Mouse (Mus musculus) neural tube, embryonic 11.5 days (tissue): ENCODE data around the gene Pogz. TPM values are rescaled to one million over a fixed set of nuclear protein-coding genes. Genes with fewer than 3 reads are reported as not detected.
A peak's percentile ranks its signal among the peaks of the same experiment; 100 is the strongest.

ENCODE experiments used
- ATAC-seq: fragments of 200-750 bp; cut with Nextera tagmentation; 2 replicates; pipeline ENCODE4 v1.8.0; 2017; ENCODE audit warnings: moderate number of reproducible peaks, mild to moderate bottlenecking, moderate TSS enrichment, moderate library complexity; ENCODE audit not compliant: insufficient read depth, low FRiP score, low TSS enrichment
- DNase-seq: peaks from one replicate; pipeline ENCODE4 v3.0.0-alpha.2; 2015; ENCODE audit warnings: low spot score
- H3K27ac ChIP-seq: fragments of 300-500 bp; sonication (generic); 2 replicates; pipeline ENCODE4 v1.5.1; 2014; ENCODE audit warnings: low read depth, mild to moderate bottlenecking, low read length
- H3K27me3 ChIP-seq: fragments of 300-500 bp; sonication (generic); 2 replicates; pipeline ENCODE4 v1.6.1; 2014; ENCODE audit warnings: mild to moderate bottlenecking, low read length, mixed read lengths; ENCODE audit not compliant: control insufficient read depth, insufficient read depth
- H3K36me3 ChIP-seq: fragments of 300-500 bp; sonication (generic); 2 replicates; pipeline ENCODE4 v1.6.1; 2014; ENCODE audit warnings: mild to moderate bottlenecking, low read length, moderate library complexity, mixed read lengths; ENCODE audit not compliant: control insufficient read depth, insufficient read depth
- H3K4me1 ChIP-seq: fragments of 300-500 bp; sonication (generic); 2 replicates; pipeline ENCODE4 v1.6.1; 2014; ENCODE audit warnings: low read length, mixed read lengths; ENCODE audit not compliant: control insufficient read depth, insufficient read depth
- H3K4me2 ChIP-seq: fragments of 300-500 bp; sonication (generic); 2 replicates; pipeline ENCODE4 v1.6.1; 2014; ENCODE audit warnings: low read depth, mild to moderate bottlenecking, moderate library complexity
- H3K4me3 ChIP-seq: fragments of 300-500 bp; sonication (generic); 2 replicates; pipeline ENCODE4 v1.5.1; 2014; ENCODE audit warnings: low read depth, low read length
- H3K9ac ChIP-seq: fragments of 300-500 bp; sonication (generic); 2 replicates; pipeline ENCODE4 v1.6.1; 2014; ENCODE audit warnings: mild to moderate bottlenecking, low read length
- H3K9me3 ChIP-seq: fragments of 300-500 bp; sonication (generic); 2 replicates; pipeline ENCODE4 v1.6.1; 2016; ENCODE audit warnings: low read length; ENCODE audit not compliant: control insufficient read depth
- WGBS: fragments of 180-500 bp; shearing (Covaris S2); extraction: QIAGEN DNeasy Blood & Tissue Kit; methylation state at CpG from one replicate; pipeline ENCODE4 v1.1.7; 2014; 5-methylcytosine and 5-hydroxymethylcytosine counted together
- polyA plus RNA-seq: library from polyadenylated mRNA; unstranded; fragments of >200 nt; fragmentation: Nextera tagmentation; extraction: Ambion mirVana; gene quantifications from 2 replicates; pipeline ENCODE4 v1.2.1, GENCODE M21; 2014

Gene Pogz
- 23.6 and 25.0 TPM in 2 replicates for polyA plus RNA-seq

DNA sequence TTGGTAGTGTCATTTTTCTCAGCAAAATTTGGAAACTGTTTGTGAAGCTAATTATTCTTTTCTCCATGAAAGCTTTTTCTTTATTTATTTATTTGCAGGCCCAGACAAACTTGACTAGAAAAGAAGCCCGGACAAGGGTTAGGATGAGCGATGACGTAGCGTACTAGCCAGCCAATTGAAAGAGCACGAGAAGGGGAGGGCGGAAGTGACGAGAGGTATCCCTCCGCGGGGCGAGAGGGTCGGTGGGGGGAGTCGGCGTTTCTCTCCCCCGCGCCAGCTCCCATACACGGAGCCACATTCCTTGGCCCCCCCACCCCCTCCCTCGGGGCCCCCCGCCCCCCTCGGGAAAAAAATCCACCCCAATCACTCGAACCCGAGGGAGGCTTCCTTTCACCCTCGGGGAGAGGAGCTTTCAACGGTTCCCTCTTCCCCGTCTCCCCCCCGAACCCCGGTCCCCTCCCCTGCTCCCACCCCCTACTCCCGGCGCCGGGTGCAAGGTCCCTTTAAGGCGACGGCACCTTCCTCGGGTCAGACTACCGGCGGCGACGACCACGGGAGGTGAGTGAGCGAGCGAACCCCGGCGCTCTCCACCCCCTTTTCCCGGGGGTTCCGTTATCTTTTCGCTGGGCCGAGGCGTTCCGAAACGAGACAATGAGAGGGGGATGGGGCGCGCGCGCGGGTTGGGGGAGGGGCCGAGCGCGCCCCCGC is at the start of gene Pogz:
TSS of gene Pogz (plus strand) at position 385 of the 708 bp plus-strand sequence.
- Histone ChIP-seq H3K4me1 (no peaks in the 10 kb centered on the region; the same call in 1 of the 2 replicates), H3K27ac (peak within 1 kb of the TSS; percentile 98)
- under 1% methylated on average over 31 of the region's 57 CpGs for WGBS

DNA sequence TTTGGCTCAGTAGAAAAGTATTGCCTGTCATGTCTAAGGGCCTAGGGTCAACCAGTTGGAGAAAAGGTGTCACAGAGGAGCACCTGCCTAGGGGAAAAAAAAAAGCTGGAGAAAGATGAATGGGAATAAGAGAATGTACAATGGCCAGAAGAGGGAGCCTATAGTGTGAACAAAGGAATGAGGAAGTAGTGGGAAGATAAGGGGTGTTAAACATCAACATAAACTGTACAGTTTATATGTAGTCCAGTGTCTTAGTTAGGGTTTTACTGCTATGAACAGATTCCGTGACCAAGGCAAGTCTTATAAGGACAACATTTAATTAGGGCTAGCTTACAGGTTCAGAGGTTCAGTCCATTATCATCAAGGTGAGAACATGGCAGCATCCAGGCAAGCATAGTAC is 48.3 kb upstream of the Pogz start:
- H3K27me3 ChIP-seq, result no peaks in the 10 kb centered on the region
- 93% methylated on average over 1 of the region's 1 CpGs for WGBS
- H3K27ac ChIP-seq, result no peak overlapping the region
- no peak overlapping the region for H3K9ac ChIP-seq
- no peak for ATAC-seq
- no peaks in the 10 kb centered on the region for H3K36me3 ChIP-seq
- H3K4me1 ChIP-seq, result peaks cover 6% of the 10 kb centered on the region; the same call in 1 of the 2 replicates
- DNase-seq, result no peak
- H3K4me3 ChIP-seq, result no peak overlapping the region
- no peak overlapping the region for H3K4me2 ChIP-seq
- H3K9me3 ChIP-seq, result no peaks in the 10 kb centered on the region

More for the DNA sequence above, at the start of gene Pogz:
- H3K4me3 ChIP-seq, result peak within 1 kb of the TSS; percentile 74
- peak; percentile 95 for DNase-seq
- no peaks in the 10 kb centered on the region for H3K27me3 ChIP-seq
- H3K4me2 ChIP-seq, result peak within 1 kb of the TSS; percentile 47
- no peaks in the 10 kb centered on the region for H3K9me3 ChIP-seq
- no peaks in the 10 kb centered on the region for H3K36me3 ChIP-seq
- peak within 1 kb of the TSS; percentile 95 for H3K9ac ChIP-seq
- peak; percentile 94 for ATAC-seq

DNA sequence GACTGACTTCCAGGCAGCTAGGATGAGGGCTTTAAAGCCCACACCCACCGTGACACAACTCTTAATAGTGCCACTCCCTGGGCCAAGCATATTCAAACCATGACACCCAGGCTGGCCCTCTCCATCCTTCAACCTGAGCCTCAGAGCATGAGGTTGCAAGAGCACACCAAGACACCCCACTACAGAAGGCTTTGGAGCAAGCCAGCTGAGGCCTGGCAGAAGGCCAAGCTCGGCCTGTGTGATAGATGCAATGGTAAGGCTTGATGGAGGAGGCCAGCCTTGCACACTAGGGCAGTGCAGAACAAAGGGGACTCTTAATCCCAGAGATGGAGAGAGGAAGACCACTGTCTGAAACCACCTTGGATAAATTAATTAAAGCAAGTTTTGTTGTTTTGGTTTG is 47.9 kb upstream of the Pogz start:
- H3K27me3 ChIP-seq, result no peaks in the 10 kb centered on the region
- H3K27ac ChIP-seq, result no peak overlapping the region
- H3K9ac ChIP-seq, result no peak overlapping the region
- WGBS, result 86% methylated on average over 2 of the region's 2 CpGs
- no peaks in the 10 kb centered on the region for H3K9me3 ChIP-seq
- peaks cover 6% of the 10 kb centered on the region; the same call in 1 of the 2 replicates for H3K4me1 ChIP-seq
- H3K36me3 ChIP-seq, result no peaks in the 10 kb centered on the region
- no peak overlapping the region for H3K4me3 ChIP-seq
- ATAC-seq, result no peak
- no peak overlapping the region for H3K4me2 ChIP-seq
- no peak for DNase-seq

DNA sequence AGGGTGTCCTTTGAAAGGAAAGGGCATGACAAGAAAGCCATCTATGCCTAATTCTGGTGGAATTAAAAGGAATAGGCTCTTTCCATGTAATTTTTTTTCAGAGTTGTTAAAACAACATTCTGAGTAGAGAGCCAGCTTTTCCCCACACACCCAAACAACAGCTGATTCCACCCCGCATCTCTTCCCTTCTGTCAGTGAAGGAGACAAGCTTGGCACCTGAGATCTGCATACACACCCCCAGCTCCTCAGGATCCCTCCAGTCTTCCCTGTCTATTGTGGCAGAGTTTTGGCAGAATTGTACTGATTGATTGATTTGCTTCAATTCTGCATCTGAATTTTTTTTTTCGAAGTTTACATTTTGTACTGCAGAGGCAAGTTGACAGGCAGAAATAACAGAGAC is 45.1 kb upstream of the Pogz start:
- Histone ChIP-seq H3K4me2 (no peak overlapping the region), H3K27ac (no peak overlapping the region), H3K4me3 (no peak overlapping the region), H3K9me3 (no peaks in the 10 kb centered on the region), H3K4me1 (no peaks in the 10 kb centered on the region; the same call in 1 of the 2 replicates), H3K36me3 (no peaks in the 10 kb centered on the region), H3K27me3 (no peaks in the 10 kb centered on the region), H3K9ac (no peak overlapping the region)
- WGBS, result 81% methylated on average over 2 of the region's 2 CpGs
- DNase-seq (no peak), ATAC-seq (no peak)

DNA sequence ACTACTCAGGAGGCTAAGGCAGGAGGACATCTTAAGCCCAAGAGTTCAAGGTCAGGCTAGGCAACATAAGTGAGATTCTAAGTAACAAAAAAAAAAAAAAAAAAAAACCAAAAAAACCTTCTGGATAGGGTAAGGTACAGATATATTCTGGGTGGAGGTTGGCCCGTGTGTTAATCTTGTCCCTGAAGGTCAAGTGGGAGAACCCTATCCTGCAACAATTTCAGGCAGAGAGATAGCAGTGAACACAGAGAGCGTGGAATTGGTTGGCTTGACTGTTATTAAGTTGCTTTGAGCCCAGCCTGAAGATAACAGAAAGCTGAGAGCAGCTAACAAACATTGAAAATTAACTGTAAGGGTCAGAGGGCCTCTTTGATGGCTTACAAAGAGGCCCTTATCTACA is 43.7 kb upstream of the Pogz start:
- DNase-seq (no peak), ATAC-seq (no peak)
- H3K9me3 ChIP-seq, result no peaks in the 10 kb centered on the region
- no peaks in the 10 kb centered on the region for H3K27me3 ChIP-seq
- H3K36me3 ChIP-seq, result no peaks in the 10 kb centered on the region
- H3K9ac ChIP-seq, result no peak overlapping the region
- no peak overlapping the region for H3K4me3 ChIP-seq
- H3K27ac ChIP-seq, result no peak overlapping the region
- no peaks in the 10 kb centered on the region; the same call in 1 of the 2 replicates for H3K4me1 ChIP-seq
- no peak overlapping the region for H3K4me2 ChIP-seq
- WGBS, result 91% methylated on average over 2 of the region's 2 CpGs

DNA sequence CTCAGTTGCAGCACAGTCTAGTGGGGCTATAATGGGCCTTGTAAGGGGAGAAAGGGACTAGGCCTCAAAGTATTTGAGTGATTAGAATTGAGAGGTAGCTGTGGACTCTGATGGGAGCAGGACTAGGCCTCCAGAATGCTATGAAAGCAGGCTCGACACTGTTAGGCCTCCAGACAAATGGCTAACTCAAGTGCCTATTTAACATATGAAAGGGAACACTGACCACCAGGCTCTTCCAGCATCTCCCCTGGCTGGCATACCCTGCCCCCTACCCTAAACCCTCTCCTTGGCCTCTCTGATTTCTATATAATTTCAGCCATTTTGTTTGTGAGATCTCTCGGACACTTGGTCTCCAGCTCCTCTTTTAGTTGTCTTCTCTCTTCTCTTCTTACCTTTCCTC is 43.0 kb upstream of the Pogz start:
- no peaks in the 10 kb centered on the region for H3K9me3 ChIP-seq
- H3K9ac ChIP-seq, result no peak overlapping the region
- H3K27ac ChIP-seq, result no peak overlapping the region
- DNase-seq, result no peak
- H3K27me3 ChIP-seq, result no peaks in the 10 kb centered on the region
- 57% methylated on average over 2 of the region's 2 CpGs for WGBS
- no peaks in the 10 kb centered on the region for H3K36me3 ChIP-seq
- H3K4me3 ChIP-seq, result no peak overlapping the region
- H3K4me2 ChIP-seq, result no peak overlapping the region
- no peaks in the 10 kb centered on the region; the same call in 1 of the 2 replicates for H3K4me1 ChIP-seq
- no peak for ATAC-seq

DNA sequence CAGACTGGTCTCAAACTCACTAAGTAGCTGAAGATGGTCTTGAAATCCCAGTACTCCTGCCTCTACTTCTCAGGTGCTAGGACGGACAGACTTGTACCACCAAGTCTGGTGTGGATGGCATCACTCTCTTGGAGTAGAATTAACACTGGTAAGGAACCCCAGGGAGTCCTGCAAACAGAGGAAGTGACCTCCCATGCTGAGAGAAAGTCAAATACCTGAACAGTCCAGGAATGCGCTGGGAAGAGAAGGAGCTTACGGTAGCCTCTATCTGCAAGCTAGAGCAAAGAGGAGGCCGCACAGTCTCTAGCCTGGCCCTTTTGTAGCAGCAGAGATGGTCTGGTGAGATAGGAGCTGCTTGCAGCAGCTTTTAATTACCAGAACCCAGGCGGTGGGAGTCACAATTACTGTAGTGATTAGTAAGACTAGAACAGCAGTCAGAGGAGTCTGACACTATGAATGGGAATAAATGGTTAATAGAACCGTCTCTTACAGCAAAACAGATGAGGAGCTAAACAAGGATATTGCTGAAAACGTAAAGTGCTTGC is 41.7 kb upstream of the Pogz start:
- H3K27ac ChIP-seq, result no peak overlapping the region
- ATAC-seq (no peak), DNase-seq (no peak)
- WGBS, result 59% methylated on average over 7 of the region's 7 CpGs
- no peak overlapping the region for H3K4me2 ChIP-seq
- H3K4me1 ChIP-seq, result no peaks in the 10 kb centered on the region; the same call in 1 of the 2 replicates
- H3K27me3 ChIP-seq, result no peaks in the 10 kb centered on the region
- H3K9me3 ChIP-seq, result no peaks in the 10 kb centered on the region
- H3K9ac ChIP-seq, result no peak overlapping the region
- no peaks in the 10 kb centered on the region for H3K36me3 ChIP-seq
- no peak overlapping the region for H3K4me3 ChIP-seq

DNA sequence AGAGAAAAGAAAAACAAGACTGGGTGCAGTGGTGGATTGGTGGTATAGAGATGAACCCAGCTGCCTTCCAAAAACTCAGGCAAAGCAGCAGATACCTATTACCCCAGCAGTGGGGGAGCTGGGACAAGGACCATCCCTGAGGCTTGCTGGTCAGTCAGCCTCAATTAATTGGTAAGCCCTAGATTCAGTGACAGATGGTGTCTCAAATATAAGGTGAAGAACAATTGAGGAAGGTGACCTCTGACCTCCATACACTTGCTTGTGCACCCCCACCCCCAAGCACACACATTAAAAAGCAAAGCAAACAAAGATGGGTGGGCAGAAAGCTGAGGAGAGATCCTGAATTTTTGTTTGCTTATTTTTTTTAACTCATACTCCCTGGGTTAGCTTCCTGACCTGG is 41.2 kb upstream of the Pogz start:
- no peak for ATAC-seq
- H3K9me3 ChIP-seq, result no peaks in the 10 kb centered on the region
- no peaks in the 10 kb centered on the region for H3K36me3 ChIP-seq
- H3K4me3 ChIP-seq, result no peak overlapping the region
- H3K4me1 ChIP-seq, result no peaks in the 10 kb centered on the region; the same call in 1 of the 2 replicates
- no peak for DNase-seq
- H3K27me3 ChIP-seq, result no peaks in the 10 kb centered on the region
- H3K27ac ChIP-seq, result no peak overlapping the region
- no peak overlapping the region for H3K9ac ChIP-seq
- H3K4me2 ChIP-seq, result no peak overlapping the region

DNA sequence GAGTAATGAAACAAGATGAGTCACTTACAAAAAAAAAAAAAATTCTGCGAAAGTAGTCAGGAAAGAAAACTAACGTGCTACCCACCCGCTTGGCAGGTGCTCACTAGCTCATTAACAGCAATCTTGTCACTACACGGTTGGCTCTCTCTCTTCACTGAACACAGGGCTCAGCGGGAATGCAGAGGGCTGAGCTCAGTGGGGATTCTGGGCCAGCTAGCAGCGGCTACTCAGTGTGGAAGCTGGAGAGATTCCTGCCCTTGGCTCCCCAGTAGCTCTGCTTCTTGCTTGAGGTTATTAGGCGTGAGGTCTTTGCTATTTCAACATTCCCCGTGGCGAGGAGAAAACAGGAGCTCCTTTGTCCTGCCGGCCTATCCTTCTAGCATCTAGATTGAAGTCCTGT is 33.2 kb upstream of the Pogz start:
- H3K27ac ChIP-seq, result no peak overlapping the region
- H3K9me3 ChIP-seq, result no peaks in the 10 kb centered on the region
- H3K4me3 ChIP-seq, result no peak overlapping the region
- H3K27me3 ChIP-seq, result no peaks in the 10 kb centered on the region; the same call in 1 of the 2 replicates
- peak; percentile 51 for DNase-seq
- H3K4me2 ChIP-seq, result no peak overlapping the region
- no peaks in the 10 kb centered on the region for H3K36me3 ChIP-seq
- 11% methylated on average over 10 of the region's 10 CpGs for WGBS
- peaks cover 2% of the 10 kb centered on the region; the same call in 1 of the 2 replicates for H3K4me1 ChIP-seq
- no peak overlapping the region for H3K9ac ChIP-seq
- ATAC-seq, result no peak
